Mouse (Mus musculus) left cerebral cortex, postnatal 36 days (tissue): Measurements from ENCODE around the gene Macc1. TPM values are rescaled to one million over a fixed set of nuclear protein-coding genes. Genes with fewer than 3 reads are reported as not detected.

Experiments
- DNase-seq, 2 experiments: peaks; one replicate each; pipeline ENCODE4 v3.0.0; 2021 to 2022; ENCODE audit warnings: low spot score in 2 of 2, mixed read lengths in 1 of 2
- intact Hi-C: fragments of 180-260 bp; cut with DNase I; formaldehyde crosslinking; loops from one replicate; pipeline ENCODE4 v1.15.1; 2025
- total RNA-seq, 2 experiments: library from RNA; stranded (reverse); gene quantifications; 2 replicates each; pipeline ENCODE4 v1.2.3; 2021

Macc1 gene
- total RNA-seq, 2 experiments from 2014 or later: 0.09 to 0.10 TPM

GRCm38 (mm10) chr12:119464040-119464939, 150.2 kb downstream of the Macc1 start:
- intact Hi-C loops: no loop called here

GRCm38 (mm10) chr12:119464940-119465245, 150.8 kb downstream of the Macc1 start:
- intact Hi-C loops: no loop called here
- DNase-seq: no peak

More at GRCm38 (mm10) chr12:119464040-119464939, 150.2 kb downstream of the Macc1 start:
- no peak for DNase-seq

DNA sequence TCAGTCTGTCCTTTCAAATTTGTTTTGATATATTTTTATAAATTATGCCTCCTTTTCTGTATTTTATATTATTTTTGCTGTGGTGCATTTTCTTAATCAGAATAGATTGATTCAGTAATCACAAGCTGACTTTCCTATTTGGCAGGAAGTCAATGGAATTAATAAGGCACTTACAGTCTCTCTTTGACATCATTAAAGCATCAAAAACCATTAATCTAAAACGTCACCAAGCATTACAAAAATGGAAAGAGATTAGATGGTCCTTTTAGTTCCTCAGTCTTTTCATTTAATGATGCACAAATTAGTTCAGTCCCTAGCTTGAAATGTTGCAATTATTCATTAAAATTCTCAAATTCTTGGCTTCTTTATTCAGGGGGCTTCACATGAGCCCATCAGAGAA, 153.6 kb downstream of the Macc1 start:
- intact Hi-C loops: no loop called here
- no peak for DNase-seq

- intact Hi-C loops: no loop called here
- no peak for DNase-seq
These were observed 156.2 kb downstream of the Macc1 start for GRCm38 (mm10) chr12:119470260-119470659.

DNA sequence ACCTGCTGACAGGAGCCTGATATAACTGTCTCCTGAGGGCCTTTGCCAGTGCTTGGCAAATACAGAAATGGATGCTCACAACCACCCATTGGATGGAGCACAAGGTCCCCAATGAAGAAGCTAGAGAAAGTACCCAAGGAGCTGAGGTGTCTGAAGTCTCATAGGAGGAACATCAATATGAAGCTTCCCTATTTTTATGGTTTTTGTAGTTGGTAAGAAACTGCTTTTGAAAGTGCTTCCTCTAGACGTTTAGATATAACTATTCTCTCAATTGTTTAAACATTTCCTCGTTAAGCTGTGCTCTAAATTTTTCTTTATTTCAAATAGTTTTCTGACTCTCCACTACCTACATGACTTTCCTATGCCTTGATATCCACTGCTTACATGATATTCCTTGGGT, 169.2 kb downstream of the Macc1 start:
- no peak for DNase-seq
- intact Hi-C loops: no loop called here

DNA sequence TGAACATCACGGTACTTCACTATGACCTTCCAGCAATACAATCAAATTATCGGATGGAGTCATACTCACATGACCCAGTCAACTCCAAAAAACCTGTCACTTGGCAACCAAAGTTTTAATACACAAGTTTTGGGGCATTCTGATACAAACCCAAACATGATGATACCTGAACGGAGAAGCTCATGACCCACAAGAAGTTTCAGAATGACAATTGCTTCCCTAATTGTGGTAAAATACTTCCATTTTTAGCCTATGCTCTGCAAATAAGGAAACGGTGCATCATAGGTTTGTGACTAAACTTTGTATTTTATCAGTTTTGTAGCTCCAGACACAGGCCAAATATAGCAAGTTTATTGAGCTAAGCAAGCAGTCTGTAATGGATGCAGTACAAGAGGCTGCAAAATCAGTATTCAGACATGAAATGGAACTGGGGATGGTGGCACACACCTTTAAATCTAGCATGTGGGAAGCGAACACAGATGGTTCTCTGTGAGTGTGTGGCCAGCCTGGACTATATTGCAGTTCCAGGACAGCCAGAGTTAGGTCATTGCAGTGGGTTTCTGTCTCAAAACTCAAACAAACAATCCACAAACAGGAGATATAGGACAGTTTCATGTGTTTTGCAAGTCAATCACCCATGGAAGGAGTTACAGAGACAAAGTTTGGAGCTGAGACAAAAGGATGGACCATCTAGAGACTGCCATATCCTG, 170.0 kb downstream of the Macc1 start:
- DNase-seq: no peak
- intact Hi-C loops: no loop called here

DNA sequence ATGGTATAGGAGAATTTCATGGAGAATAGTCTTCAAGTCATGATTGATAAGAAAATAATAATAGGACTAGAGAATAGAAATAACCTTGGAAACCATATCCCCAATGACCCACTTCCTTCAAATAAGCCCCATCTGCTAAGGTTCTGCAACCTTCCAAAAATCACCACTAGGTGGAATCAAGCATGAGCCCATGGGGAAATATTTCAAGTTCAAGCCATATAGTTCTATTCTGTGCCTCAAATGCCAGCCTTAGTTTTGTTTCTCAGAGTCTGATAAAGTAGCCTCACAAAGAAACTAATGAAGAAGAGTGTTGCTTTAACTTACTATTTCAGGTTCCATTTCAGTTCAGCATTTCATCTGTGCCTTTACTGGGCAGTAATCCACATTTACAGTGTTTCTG, 197.1 kb downstream of the Macc1 start:
- intact Hi-C loops: no loop called here
- DNase-seq: no peak

Other genes with a start within 250 kb of the Macc1 start
- gene Itgb8, start 75.5 kb upstream of the Macc1 start, total RNA-seq: 10 to 100 TPM; 39.1 to 42.5 TPM